15 mouse cellular contexts compared by ENCODE assay signal in genomic region chr2:92273101-92273801, GRCm38 (mm10).
DNase-seq lines count a peak whose midpoint lies in the region; ATAC-seq and TF ChIP-seq lines count a peak whose summit lies in the region.
"Had no signal": no experiment of that assay in that cellular context is flagged by ENCODE, and none has a peak within 500 bp of the region (broad histone marks: within the 10 kb centered on the region; RNA-seq: fewer than 3 reads in every experiment).

No protein-coding gene starts in this region.

- no peaks in the 10 kb centered on the region for H3K9me3 ChIP-seq in forebrain, embryonic 12.5 days
- H3K9me3 ChIP-seq in forebrain, embryonic 11.5 days (ENCODE audit: control insufficient read depth, low read length) = no peaks in the 10 kb centered on the region
- no peaks in the 10 kb centered on the region for H3K9me3 ChIP-seq in hindbrain, embryonic 16.5 days (ENCODE audit: control insufficient read depth, low read length)
- no peaks in the 10 kb centered on the region for H3K9me3 ChIP-seq in hindbrain, embryonic 11.5 days (ENCODE audit: control insufficient read depth, low read length)
- no peaks in the 10 kb centered on the region for H3K9me3 ChIP-seq in neural tube, embryonic 15.5 days (replicated peaks)
- no peaks in the 10 kb centered on the region for H3K9me3 ChIP-seq in stomach, postnatal 0 days (ENCODE audit: control insufficient read depth, low read length)
- H3K9me3 ChIP-seq: embryonic facial prominence, embryonic 12.5 days; intestine, embryonic 15.5 days had no signal

- no peak for DNase-seq in forebrain, embryonic 11.5 days (ENCODE audit: low spot score)
- no peak for DNase-seq in hindbrain, embryonic 11.5 days (ENCODE audit: low spot score)
- no peak for DNase-seq in neural tube, embryonic 10.5 days (ENCODE audit: extremely low spot score, low spot score)
- no peak for DNase-seq in stomach, postnatal 0 days (ENCODE audit: low spot score)
- DNase-seq in gastrocnemius, adult 8-10 months (ENCODE audit: low spot score in 2 of 2) = no peak
- DNase-seq: adrenal gland, postnatal 25 days; B cell, adult 2 months; cerebellum, adult 18-20 months; kidney, postnatal 36 days had no signal

- 0 out of 2 replicates have a peak, but pooled peaks cover 6% of the 10 kb centered on the region for H3K36me3 ChIP-seq in forebrain, embryonic 12.5 days (replicated peaks)
- no peaks in the 10 kb centered on the region for H3K36me3 ChIP-seq in forebrain, embryonic 11.5 days (ENCODE audit: control insufficient read depth, insufficient read depth, low read length)
- H3K36me3 ChIP-seq in hindbrain, embryonic 16.5 days (ENCODE audit: control insufficient read depth, insufficient read depth, low read length) = no peaks in the 10 kb centered on the region
- H3K36me3 ChIP-seq in hindbrain, embryonic 11.5 days (ENCODE audit: control insufficient read depth, insufficient read depth, low read length) = no peaks in the 10 kb centered on the region
- H3K36me3 ChIP-seq in neural tube, embryonic 15.5 days = peaks cover 5% of the 10 kb centered on the region; the same call in 1 of the 2 replicates
- H3K36me3 ChIP-seq in stomach, postnatal 0 days (ENCODE audit: control insufficient read depth, insufficient read depth, low read length) = no peaks in the 10 kb centered on the region
- H3K36me3 ChIP-seq: intestine, embryonic 15.5 days had no signal

- no peak for ATAC-seq in forebrain, embryonic 12.5 days (ENCODE audit: low FRiP score)
- ATAC-seq in forebrain, embryonic 11.5 days (replicated peaks; ENCODE audit: low FRiP score) = no peak
- 0 out of 2 replicates have a peak, but pooled peaks have one; percentile 60 for ATAC-seq in hindbrain, embryonic 16.5 days
- ATAC-seq in hindbrain, embryonic 11.5 days (ENCODE audit: low FRiP score) = no peak
- no peak for ATAC-seq in neural tube, embryonic 15.5 days (ENCODE audit: low FRiP score)
- no peak for ATAC-seq in stomach, postnatal 0 days (ENCODE audit: low FRiP score, low TSS enrichment)
- ATAC-seq: intestine, embryonic 15.5 days had no signal

- no peaks in the 10 kb centered on the region for H3K27me3 ChIP-seq in forebrain, embryonic 12.5 days
- H3K27me3 ChIP-seq in forebrain, embryonic 11.5 days (ENCODE audit: control insufficient read depth, insufficient read depth, low read length) = no peaks in the 10 kb centered on the region
- H3K27me3 ChIP-seq in hindbrain, embryonic 16.5 days (replicated peaks; ENCODE audit: control insufficient read depth, insufficient read depth, low read length) = no peaks in the 10 kb centered on the region
- no peaks in the 10 kb centered on the region for H3K27me3 ChIP-seq in hindbrain, embryonic 11.5 days (ENCODE audit: control insufficient read depth, insufficient read depth, low read length)
- no peaks in the 10 kb centered on the region for H3K27me3 ChIP-seq in neural tube, embryonic 15.5 days (replicated peaks)
- H3K27me3 ChIP-seq in stomach, postnatal 0 days (ENCODE audit: control insufficient read depth, insufficient read depth, low read length) = no peaks in the 10 kb centered on the region
- H3K27me3 ChIP-seq: embryonic facial prominence, embryonic 12.5 days; intestine, embryonic 15.5 days had no signal

- H3K4me3 ChIP-seq in forebrain, embryonic 12.5 days (replicated peaks) = no peak overlapping the region
- no peak overlapping the region for H3K4me3 ChIP-seq in forebrain, embryonic 11.5 days (ENCODE audit: low read depth, low read length)
- no peak overlapping the region for H3K4me3 ChIP-seq in hindbrain, embryonic 16.5 days (ENCODE audit: low read length)
- no peak overlapping the region for H3K4me3 ChIP-seq in hindbrain, embryonic 11.5 days (ENCODE audit: low read depth, low read length)
- H3K4me3 ChIP-seq in neural tube, embryonic 15.5 days (replicated peaks) = no peak overlapping the region
- no peak overlapping the region for H3K4me3 ChIP-seq in stomach, postnatal 0 days (ENCODE audit: low read depth, low read length)
- H3K4me3 ChIP-seq: embryonic facial prominence, embryonic 12.5 days; intestine, embryonic 15.5 days had no signal

- no peak overlapping the region for H3K4me2 ChIP-seq in forebrain, embryonic 12.5 days
- H3K4me2 ChIP-seq in forebrain, embryonic 11.5 days (ENCODE audit: low read depth, low read length, severe bottlenecking) = no peak overlapping the region
- H3K4me2 ChIP-seq in hindbrain, embryonic 16.5 days (ENCODE audit: low read length) = no peak overlapping the region
- no peak overlapping the region for H3K4me2 ChIP-seq in hindbrain, embryonic 11.5 days (replicated peaks; ENCODE audit: low read depth, low read length)
- H3K4me2 ChIP-seq in neural tube, embryonic 15.5 days = no peak overlapping the region
- H3K4me2 ChIP-seq in stomach, postnatal 0 days (replicated peaks; ENCODE audit: low read depth) = peak overlapping the region; percentile 14; the same call in 1 of the 2 replicates
- H3K4me2 ChIP-seq: embryonic facial prominence, embryonic 12.5 days; intestine, embryonic 15.5 days had no signal

- no peak for TF ChIP-seq EP300 in stomach, postnatal 0 days (optimal IDR thresholded peaks at IDR 0.05)

- peak overlapping the region; percentile 31; the same call in 1 of the 2 replicates for H3K27ac ChIP-seq in forebrain, embryonic 12.5 days
- no peak overlapping the region for H3K27ac ChIP-seq in forebrain, embryonic 11.5 days (ENCODE audit: low read depth, low read length)
- no peak overlapping the region for H3K27ac ChIP-seq in hindbrain, embryonic 16.5 days (ENCODE audit: low read depth, low read length)
- no peak overlapping the region for H3K27ac ChIP-seq in hindbrain, embryonic 11.5 days (ENCODE audit: low read depth, low read length)
- 0 out of 2 replicates have a peak overlapping the region, but pooled peaks have one; percentile 33 for H3K27ac ChIP-seq in neural tube, embryonic 15.5 days (replicated peaks)
- H3K27ac ChIP-seq in stomach, postnatal 0 days (replicated peaks) = no peak overlapping the region
- H3K27ac ChIP-seq: embryonic facial prominence, embryonic 12.5 days; intestine, embryonic 15.5 days; liver, embryonic 14.5 days had no signal

- TF ChIP-seq CTCF in stomach, postnatal 0 days (IDR thresholded peaks at IDR 0.05; ENCODE audit: low read depth) = no peak

- WGBS in forebrain, embryonic 12.5 days = 77% methylated on average over 6 of the region's 6 CpGs
- 84% methylated on average over 6 of the region's 6 CpGs for WGBS in forebrain, embryonic 11.5 days
- 61% methylated on average over 6 of the region's 6 CpGs for WGBS in hindbrain, embryonic 16.5 days
- WGBS in hindbrain, embryonic 11.5 days = 91% methylated on average over 6 of the region's 6 CpGs
- WGBS in neural tube, embryonic 15.5 days = 71% methylated on average over 6 of the region's 6 CpGs
- WGBS in stomach, postnatal 0 days = 55% methylated on average over 6 of the region's 6 CpGs

- no peak overlapping the region for H3K9ac ChIP-seq in forebrain, embryonic 12.5 days
- H3K9ac ChIP-seq in forebrain, embryonic 11.5 days (ENCODE audit: low read length) = no peak overlapping the region
- no peak overlapping the region for H3K9ac ChIP-seq in hindbrain, embryonic 16.5 days (ENCODE audit: low read depth, low read length)
- no peak overlapping the region for H3K9ac ChIP-seq in hindbrain, embryonic 11.5 days (ENCODE audit: low read depth, low read length)
- no peak overlapping the region for H3K9ac ChIP-seq in neural tube, embryonic 15.5 days (replicated peaks)
- H3K9ac ChIP-seq in stomach, postnatal 0 days (ENCODE audit: low read length) = no peak overlapping the region
- H3K9ac ChIP-seq: embryonic facial prominence, embryonic 12.5 days; intestine, embryonic 15.5 days; liver, embryonic 14.5 days had no signal

- peaks cover 6% of the 10 kb centered on the region; the same call in 1 of the 2 replicates for H3K4me1 ChIP-seq in forebrain, embryonic 12.5 days
- no peaks in the 10 kb centered on the region for H3K4me1 ChIP-seq in forebrain, embryonic 11.5 days (replicated peaks; ENCODE audit: control insufficient read depth, insufficient read depth, low read length)
- peaks cover 8% of the 10 kb centered on the region for H3K4me1 ChIP-seq in hindbrain, embryonic 16.5 days (ENCODE audit: control insufficient read depth, insufficient read depth, low read depth, low read length)
- no peaks in the 10 kb centered on the region for H3K4me1 ChIP-seq in hindbrain, embryonic 11.5 days (replicated peaks; ENCODE audit: control insufficient read depth, insufficient read depth, low read length)
- peaks cover 6% of the 10 kb centered on the region for H3K4me1 ChIP-seq in neural tube, embryonic 15.5 days
- no peaks in the 10 kb centered on the region for H3K4me1 ChIP-seq in stomach, postnatal 0 days (replicated peaks; ENCODE audit: control insufficient read depth, insufficient read depth)
- H3K4me1 ChIP-seq: embryonic facial prominence, embryonic 12.5 days; intestine, embryonic 15.5 days had no signal

Comparison
In these comparisons a context has a peak if more than half of its experiments do, and no peak if none do; other contexts are left out.
1. H3K27ac ChIP-seq: peak in forebrain, embryonic 12.5 days (single experiment) and neural tube, embryonic 15.5 days (single experiment); none in forebrain, embryonic 11.5 days (single experiment), hindbrain, embryonic 16.5 days (single experiment), hindbrain, embryonic 11.5 days (single experiment) and stomach, postnatal 0 days (single experiment).